Mouse (Mus musculus): ENCODE measurements around the gene Aox2.

DNA sequence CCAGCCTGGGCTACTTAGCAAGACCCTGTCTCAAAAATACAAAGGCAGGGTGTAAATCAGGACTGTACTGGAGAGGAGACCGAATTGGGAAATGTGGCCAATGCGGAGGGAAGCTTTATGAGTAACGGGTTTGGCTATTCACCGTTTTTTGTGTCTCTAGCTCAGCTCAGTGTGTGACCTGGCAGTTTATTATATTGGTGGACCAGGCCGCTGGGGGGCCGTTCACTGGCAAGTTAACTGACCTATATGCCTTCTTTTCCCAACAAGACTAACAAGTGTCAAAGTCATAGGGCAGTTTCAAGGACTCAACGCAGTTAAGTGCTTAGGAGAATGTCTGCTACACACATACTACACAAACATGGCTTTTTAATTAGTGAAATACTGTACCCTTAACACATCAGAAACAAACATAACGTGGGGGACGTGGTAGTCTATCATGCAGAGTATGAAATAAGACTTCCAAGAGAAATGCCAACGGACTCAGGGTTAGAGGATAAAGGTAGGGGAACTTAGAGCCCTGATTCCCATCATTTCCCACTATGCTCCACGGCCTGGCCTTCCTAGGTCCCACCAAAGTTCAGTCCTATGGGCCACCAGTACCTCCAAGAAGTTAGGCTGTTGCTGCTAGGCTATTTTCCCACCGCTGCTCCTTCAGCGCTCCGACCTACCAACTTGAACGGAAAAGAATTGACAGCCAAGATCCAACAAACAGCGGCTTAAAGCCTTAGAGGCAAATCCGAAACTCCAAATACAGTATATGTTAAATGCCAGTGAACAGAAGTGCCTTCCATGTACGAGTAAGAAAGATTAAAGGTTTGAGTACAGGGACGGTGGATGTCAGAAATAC, 113.5 kb downstream of the Aox2 start:
- TF ChIP-seq CTCF (IDR thresholded peaks at IDR 0.05; ENCODE audit: low read depth, low read length) (no peak), TAL1 (conservative IDR thresholded peaks at IDR 0.05; ENCODE audit: low read depth, low read length) (no peak), GATA1 (IDR thresholded peaks at IDR 0.05; ENCODE audit: borderline replicate concordance, low read length) (no peak), POLR2AphosphoS5 (IDR thresholded peaks at IDR 0.05; ENCODE audit: insufficient replicate concordance, low read depth, low read length) (no peak), GATA2 (IDR thresholded peaks at IDR 0.05; ENCODE audit: borderline replicate concordance, low read depth, low read length) (no peak)

All from G1E (cell line).